Mouse (Mus musculus): ENCODE measurements around the gene Epb41.

GRCm38 (mm10) chr4:131957161-131957560, 118.0 kb downstream of the Epb41 start:
- TF ChIP-seq POLR2A (IDR thresholded peaks at IDR 0.05; ENCODE audit: borderline replicate concordance, low read depth, low read length) (no peak), CTCF (IDR thresholded peaks at IDR 0.05; ENCODE audit: low read depth, low read length) (no peak)
